Mouse (Mus musculus) bone marrow, adult 2 months (tissue): ENCODE results near the gene Nr1h5.

Source experiments
- CTCF ChIP-seq: fragments of 200-500 bp; IDR thresholded peaks from 2 replicates; pipeline ENCODE4 v1.5.1; 2011; ENCODE audit warnings: low read length, control low read depth; ENCODE audit not compliant: control insufficient read depth, insufficient read depth
- POLR2A ChIP-seq: fragments of 200-500 bp; IDR thresholded peaks from 2 replicates; pipeline ENCODE4 v1.6.1; 2011; ENCODE audit warnings: low read depth, mild to moderate bottlenecking, control low read depth, low read length, borderline replicate concordance; ENCODE audit not compliant: control insufficient read depth

- TF ChIP-seq POLR2A (no peak; the same call in 1 of the 2 replicates), CTCF (no peak)
Measured at GRCm38 (mm10) chr3:102970067-102970466, 6.1 kb upstream of the Nr1h5 start.
